Mouse (Mus musculus) cerebellum, adult 9-10 months (tissue): ENCODE results near the gene Dus3l.

Experiments used
- DNase-seq: peaks from one replicate; pipeline ENCODE4 v3.0.0; 2022

The Dus3l gene

GRCm38 (mm10) chr17:56792588-56792987 lies 28.0 kb downstream of the Dus3l start:
- DNase-seq: no peak

GRCm38 (mm10) chr17:56793614-56794319 lies 29.2 kb downstream of the Dus3l start:
- no peak for DNase-seq

DNA sequence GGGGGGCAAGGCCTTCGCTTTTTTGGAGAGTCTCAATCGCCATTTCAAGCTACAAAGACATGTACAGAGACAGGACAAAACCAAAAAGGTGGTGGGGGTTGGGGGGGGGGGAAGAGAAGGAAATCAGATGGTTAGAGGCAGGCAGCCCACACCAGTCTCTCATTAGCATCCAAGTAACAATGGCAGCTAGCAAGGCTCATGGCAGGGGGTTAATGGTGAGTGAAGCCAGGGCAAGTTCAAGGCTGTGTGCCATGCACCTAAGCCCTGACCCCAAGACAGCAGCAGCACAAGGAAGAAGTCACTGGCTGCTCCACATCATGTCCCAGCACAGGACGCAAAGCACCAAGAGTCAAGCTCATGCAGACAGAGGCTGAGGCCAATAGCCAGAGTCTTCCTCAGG lies 34.7 kb downstream of the Dus3l start:
- DNase-seq: no peak

DNA sequence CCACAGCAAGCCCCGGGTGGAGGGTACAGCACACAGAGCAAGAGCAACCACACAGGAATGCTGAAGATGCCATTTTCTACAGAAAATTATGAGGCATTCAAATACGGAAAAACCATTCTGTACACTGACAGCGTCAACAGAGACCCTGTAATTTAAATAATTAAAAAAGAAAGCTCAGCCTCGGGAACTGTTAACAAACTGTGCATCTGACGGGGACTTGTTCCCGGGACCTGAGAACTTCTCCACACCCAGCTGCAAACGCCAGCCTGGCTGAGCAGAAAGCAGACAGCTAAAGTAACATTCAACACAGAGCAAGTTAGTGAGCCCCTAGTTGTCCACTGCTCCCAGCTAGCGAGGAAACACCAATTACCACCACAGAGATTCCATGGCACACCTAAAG lies 37.5 kb downstream of the Dus3l start:
- no peak for DNase-seq

- no peak for DNase-seq
These were observed 40.4 kb downstream of the Dus3l start for GRCm38 (mm10) chr17:56804952-56805351.

DNA sequence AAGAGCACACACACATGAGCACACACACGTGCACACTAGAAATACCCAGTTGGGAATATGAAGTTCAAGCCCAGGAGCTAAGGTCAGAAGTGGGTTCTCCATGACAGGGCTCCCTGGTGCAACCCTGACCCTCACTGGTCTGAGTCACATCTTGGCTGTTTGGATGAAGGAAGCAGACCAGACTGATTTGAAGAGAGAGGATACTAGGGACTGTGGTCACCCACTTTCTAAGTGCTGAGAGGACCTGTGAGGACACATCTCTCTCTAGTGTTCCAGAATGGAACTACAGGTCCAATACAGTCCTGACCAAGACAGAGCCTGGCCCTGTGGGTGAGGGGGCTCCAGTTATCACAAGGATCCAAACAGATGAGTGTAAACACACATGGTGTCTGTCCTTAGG lies 41.2 kb downstream of the Dus3l start:
- no peak for DNase-seq

GRCm38 (mm10) chr17:56808518-56808917 lies 44.0 kb downstream of the Dus3l start:
- peak; percentile 79 for DNase-seq

DNA sequence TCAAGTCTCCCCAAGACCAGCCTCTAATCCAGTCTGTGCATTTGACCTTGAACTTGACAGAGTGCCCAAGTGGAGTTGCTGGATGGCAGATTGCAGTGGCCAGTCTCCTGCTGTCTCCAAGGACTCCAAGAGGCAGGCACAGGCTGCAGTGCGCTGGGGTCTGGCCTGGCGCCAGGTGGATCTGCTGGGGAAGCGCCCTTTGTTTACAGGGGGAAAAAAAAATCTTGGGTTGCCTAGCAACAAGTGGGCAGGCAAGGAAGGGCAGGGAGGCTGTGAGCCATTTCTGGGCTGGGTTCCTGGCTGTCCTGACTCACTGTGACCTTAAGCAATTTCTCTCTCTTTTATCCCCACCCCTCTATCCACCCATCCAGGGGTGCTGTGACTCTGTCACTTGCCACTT lies 45.7 kb downstream of the Dus3l start:
- peak; percentile 62 for DNase-seq

- no peak for DNase-seq
These were observed 49.9 kb downstream of the Dus3l start for GRCm38 (mm10) chr17:56814316-56815056.

GRCm38 (mm10) chr17:56815057-56815345 lies 50.4 kb downstream of the Dus3l start:
- DNase-seq: no peak

DNA sequence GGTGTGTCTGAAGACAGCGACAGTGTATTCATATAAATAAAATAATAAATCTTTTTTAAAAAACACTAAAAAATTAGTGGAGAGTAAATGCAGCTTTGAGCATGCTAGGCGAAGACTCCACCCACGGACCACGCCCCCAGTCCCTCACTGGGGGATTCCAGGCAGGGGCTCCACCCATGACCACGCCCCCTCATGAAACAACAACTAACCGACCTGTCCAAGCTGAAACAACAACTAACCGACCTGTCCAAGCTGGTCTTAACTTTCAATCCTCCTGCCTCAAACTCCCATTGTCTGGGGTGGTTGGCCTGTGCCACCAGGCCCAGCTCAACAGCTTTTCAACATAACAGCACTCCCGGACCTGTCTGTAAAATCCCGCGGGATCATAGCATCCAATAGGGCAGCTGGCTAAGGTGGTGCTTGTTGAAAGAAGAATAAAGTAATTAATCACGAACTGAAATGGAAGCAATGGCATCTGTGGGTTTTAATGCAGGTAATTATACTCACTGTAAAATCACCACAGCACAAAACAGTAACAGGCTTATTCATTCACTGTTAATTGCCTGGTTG lies 53.6 kb downstream of the Dus3l start:
- DNase-seq: no peak

DNA sequence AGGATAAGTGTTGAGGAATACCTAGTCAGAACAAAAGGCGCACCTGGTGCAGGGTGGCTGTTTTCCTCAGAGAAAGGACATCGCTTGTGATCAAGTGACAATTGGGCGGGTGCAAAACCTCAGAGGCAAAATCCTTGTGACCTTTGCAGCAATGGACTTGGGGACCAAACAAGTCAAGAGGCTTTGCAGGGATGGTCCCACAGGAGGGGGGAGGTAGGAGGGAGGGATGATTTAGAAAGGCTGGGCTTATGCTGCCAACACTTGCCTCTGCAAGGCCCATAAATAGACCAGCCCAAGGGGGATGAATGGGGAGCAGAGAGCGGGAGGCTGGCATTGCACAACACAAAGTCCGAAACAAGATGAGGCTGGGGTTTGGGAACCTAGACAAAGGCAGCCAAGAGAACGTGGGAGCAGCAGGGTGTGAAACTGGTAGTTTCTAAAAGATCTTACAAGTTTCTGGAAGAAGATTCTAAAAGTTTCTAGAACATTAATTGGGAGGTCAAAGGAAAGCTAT lies 54.5 kb downstream of the Dus3l start:
- DNase-seq: no peak
